Mouse (Mus musculus) B cell, adult 2 months (primary cell): ENCODE results near the gene Scarf1.

Experiments used
- DNase-seq, 2 experiments: peaks; one replicate each; pipeline ENCODE4 v3.0.0; 2022

Scarf1 gene

GRCm38 (mm10) chr11:75566276-75567196, 53.2 kb downstream of the Scarf1 start:
- DNase-seq = no peak

- no peak for DNase-seq
These were observed 54.2 kb downstream of the Scarf1 start for GRCm38 (mm10) chr11:75567346-75568114.

- DNase-seq = no peak
These were observed 54.8 kb downstream of the Scarf1 start for GRCm38 (mm10) chr11:75568115-75568511.

- DNase-seq = no peak
These were observed 55.6 kb downstream of the Scarf1 start for GRCm38 (mm10) chr11:75568962-75569361.

GRCm38 (mm10) chr11:75570375-75571125, 57.2 kb downstream of the Scarf1 start:
- DNase-seq = no peak

GRCm38 (mm10) chr11:75571126-75571990, 58.0 kb downstream of the Scarf1 start:
- no peak for DNase-seq

GRCm38 (mm10) chr11:75572301-75572791, 59.0 kb downstream of the Scarf1 start:
- DNase-seq = no peak

GRCm38 (mm10) chr11:75572854-75573650, 59.7 kb downstream of the Scarf1 start:
- DNase-seq = peak; percentile 94 to 95

- DNase-seq = no peak
These were observed 61.2 kb downstream of the Scarf1 start for GRCm38 (mm10) chr11:75574378-75575123.

- DNase-seq = peak; percentile 46 to 60
These were observed 62.3 kb downstream of the Scarf1 start for GRCm38 (mm10) chr11:75575560-75576123.
